Mouse (Mus musculus): ENCODE measurements around the gene Aox3. TPM values are rescaled to one million over a fixed set of nuclear protein-coding genes. Genes with fewer than 3 reads are reported as not detected.

The Aox3 gene
- polyA plus RNA-seq, 1 experiment from 2014 or later: 0.93 TPM

DNA sequence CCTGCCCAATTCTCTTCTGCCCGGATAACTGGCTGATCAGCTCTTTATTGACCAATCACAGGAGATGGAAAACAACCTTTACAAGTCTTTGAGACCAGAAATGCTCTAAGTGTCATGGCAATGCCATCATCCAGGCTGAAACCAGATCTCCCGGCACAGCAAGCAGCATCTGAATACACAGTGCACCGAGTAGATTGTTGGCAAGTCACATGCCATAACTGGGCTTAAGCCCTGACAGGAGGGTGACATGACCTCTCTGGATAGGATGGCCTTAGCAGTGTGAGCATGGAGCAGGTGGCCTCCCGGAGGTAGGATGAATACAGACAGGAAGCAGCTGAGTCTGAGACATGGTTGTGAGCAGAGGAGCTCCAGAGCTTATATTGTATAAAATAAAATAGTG, 32.5 kb upstream of the Aox3 start:
- Histone ChIP-seq H3K4me1 (no peaks in the 10 kb centered on the region), H3K9me3 (no peaks in the 10 kb centered on the region), H3K36me3 (replicated peaks) (no peaks in the 10 kb centered on the region), H3K4me3 (no peak overlapping the region), H3K27ac (no peak overlapping the region), H3K4me2 (no peak overlapping the region), H3K27me3 (replicated peaks) (no peaks in the 10 kb centered on the region), H3K9ac (no peak overlapping the region)
- 82% methylated on average over 4 of the region's 4 CpGs for WGBS
- ATAC-seq (replicated peaks): no peak

DNA sequence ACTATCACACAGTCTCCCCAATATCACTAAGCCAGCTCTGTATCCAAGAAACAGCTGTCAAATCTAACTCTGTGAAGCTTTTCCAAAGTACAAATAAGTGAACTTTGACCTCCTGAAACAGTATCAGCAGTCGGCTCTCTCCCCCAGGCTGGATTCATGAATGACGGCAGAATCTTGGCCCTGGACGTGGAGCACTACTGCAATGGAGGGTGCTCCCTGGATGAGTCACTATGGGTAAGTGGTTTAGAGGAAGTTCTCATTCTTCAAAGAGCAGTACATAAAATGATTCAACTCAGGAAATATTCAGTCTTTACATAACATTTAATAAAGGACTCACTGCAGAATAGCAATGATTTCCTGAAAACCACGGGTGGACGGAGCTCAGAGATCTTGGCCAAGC, 31.6 kb upstream of the Aox3 start:
- no peak overlapping the region for H3K4me2 ChIP-seq
- ATAC-seq (replicated peaks): no peak
- H3K4me1 ChIP-seq: no peaks in the 10 kb centered on the region
- 93% methylated on average over 5 of the region's 5 CpGs for WGBS
- no peaks in the 10 kb centered on the region for H3K36me3 ChIP-seq (replicated peaks)
- H3K9me3 ChIP-seq: no peaks in the 10 kb centered on the region
- H3K27me3 ChIP-seq (replicated peaks): no peaks in the 10 kb centered on the region
- no peak overlapping the region for H3K4me3 ChIP-seq
- H3K27ac ChIP-seq: no peak overlapping the region
- H3K9ac ChIP-seq: no peak overlapping the region

- WGBS: 54% methylated on average over 5 of the region's 5 CpGs
- H3K27me3 ChIP-seq (replicated peaks): no peaks in the 10 kb centered on the region
- no peaks in the 10 kb centered on the region for H3K36me3 ChIP-seq (replicated peaks)
- no peak overlapping the region for H3K4me3 ChIP-seq
- H3K9me3 ChIP-seq: no peaks in the 10 kb centered on the region
- H3K27ac ChIP-seq: no peak overlapping the region
- no peak for ATAC-seq (replicated peaks)
- H3K4me1 ChIP-seq: no peaks in the 10 kb centered on the region
- no peak overlapping the region for H3K9ac ChIP-seq
- no peak overlapping the region for H3K4me2 ChIP-seq
Measured at GRCm38 (mm10) chr1:58089316-58089715, 23.6 kb upstream of the Aox3 start.

DNA sequence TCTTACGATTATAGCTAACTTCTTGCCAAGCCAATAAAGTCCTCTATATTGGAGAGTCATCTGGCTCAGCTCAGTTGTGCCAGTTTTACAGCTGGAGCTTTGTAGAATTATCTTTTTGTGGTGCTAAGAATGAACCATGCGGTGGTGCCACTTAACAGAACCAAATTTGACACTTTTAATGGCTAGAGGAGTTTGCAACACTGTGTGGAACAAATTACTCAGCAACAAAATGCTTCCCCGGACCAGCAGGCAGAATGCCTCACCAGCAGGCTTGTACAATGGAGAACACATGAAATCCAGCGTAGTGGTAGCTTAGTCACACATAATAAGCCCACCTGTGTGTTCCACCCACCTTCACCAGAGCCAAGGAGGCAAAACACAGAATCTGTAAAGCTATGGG, 22.7 kb upstream of the Aox3 start:
- ATAC-seq (replicated peaks): no peak
- Histone ChIP-seq H3K9me3 (no peaks in the 10 kb centered on the region), H3K4me2 (no peak overlapping the region), H3K27ac (no peak overlapping the region), H3K36me3 (replicated peaks) (no peaks in the 10 kb centered on the region), H3K4me1 (no peaks in the 10 kb centered on the region), H3K4me3 (no peak overlapping the region), H3K9ac (no peak overlapping the region), H3K27me3 (replicated peaks) (no peaks in the 10 kb centered on the region)
- WGBS: 86% methylated on average over 4 of the region's 4 CpGs

- Histone ChIP-seq H3K9ac (no peak overlapping the region), H3K4me2 (no peak overlapping the region), H3K9me3 (no peaks in the 10 kb centered on the region), H3K4me1 (no peaks in the 10 kb centered on the region), H3K4me3 (no peak overlapping the region), H3K27me3 (replicated peaks) (no peaks in the 10 kb centered on the region), H3K36me3 (replicated peaks) (no peaks in the 10 kb centered on the region), H3K27ac (no peak overlapping the region)
- ATAC-seq (replicated peaks): no peak
- WGBS: 76% methylated on average over 3 of the region's 3 CpGs
Measured at GRCm38 (mm10) chr1:58091213-58091612, 21.7 kb upstream of the Aox3 start.

GRCm38 (mm10) chr1:58091992-58092560, 20.9 kb upstream of the Aox3 start:
- Histone ChIP-seq H3K4me2 (no peak overlapping the region), H3K9ac (no peak overlapping the region), H3K4me3 (no peak overlapping the region), H3K9me3 (no peaks in the 10 kb centered on the region), H3K4me1 (no peaks in the 10 kb centered on the region), H3K36me3 (replicated peaks) (no peaks in the 10 kb centered on the region), H3K27ac (no peak overlapping the region), H3K27me3 (replicated peaks) (no peaks in the 10 kb centered on the region)
- WGBS: 85% methylated on average over 2 of the region's 2 CpGs
- ATAC-seq (replicated peaks): no peak

DNA sequence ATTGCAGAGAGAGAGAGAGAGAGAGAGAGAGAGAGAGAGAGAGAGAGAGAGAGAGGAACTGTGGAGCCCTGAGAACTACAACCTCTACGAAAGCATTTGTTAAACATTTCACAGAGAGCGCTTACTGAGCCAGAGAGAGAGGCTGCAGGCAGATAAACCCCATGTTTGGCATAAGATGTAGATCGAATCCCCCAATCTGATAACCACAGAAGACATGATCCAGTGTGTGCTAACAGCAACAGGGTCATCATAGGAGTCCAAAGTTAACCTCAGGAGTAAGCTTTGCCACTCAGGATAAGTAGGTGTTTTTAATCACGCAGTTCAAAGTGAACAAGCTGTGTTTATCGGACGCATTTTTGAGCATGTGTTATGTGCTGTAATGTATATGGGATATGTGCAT, 15.6 kb upstream of the Aox3 start:
- H3K27me3 ChIP-seq (replicated peaks): no peaks in the 10 kb centered on the region
- no peak overlapping the region for H3K4me3 ChIP-seq
- no peak overlapping the region for H3K9ac ChIP-seq
- no peaks in the 10 kb centered on the region for H3K4me1 ChIP-seq
- ATAC-seq (replicated peaks): no peak
- WGBS: 88% methylated on average over 6 of the region's 6 CpGs
- no peaks in the 10 kb centered on the region for H3K9me3 ChIP-seq
- H3K36me3 ChIP-seq (replicated peaks): no peaks in the 10 kb centered on the region
- H3K27ac ChIP-seq: no peak overlapping the region
- no peak overlapping the region for H3K4me2 ChIP-seq

GRCm38 (mm10) chr1:58099119-58099518, 13.8 kb upstream of the Aox3 start:
- Histone ChIP-seq H3K4me1 (no peaks in the 10 kb centered on the region), H3K9ac (no peak overlapping the region), H3K36me3 (replicated peaks) (no peaks in the 10 kb centered on the region), H3K27ac (no peak overlapping the region), H3K4me3 (no peak overlapping the region), H3K4me2 (no peak overlapping the region), H3K9me3 (no peaks in the 10 kb centered on the region), H3K27me3 (replicated peaks) (no peaks in the 10 kb centered on the region)
- ATAC-seq (replicated peaks): no peak

DNA sequence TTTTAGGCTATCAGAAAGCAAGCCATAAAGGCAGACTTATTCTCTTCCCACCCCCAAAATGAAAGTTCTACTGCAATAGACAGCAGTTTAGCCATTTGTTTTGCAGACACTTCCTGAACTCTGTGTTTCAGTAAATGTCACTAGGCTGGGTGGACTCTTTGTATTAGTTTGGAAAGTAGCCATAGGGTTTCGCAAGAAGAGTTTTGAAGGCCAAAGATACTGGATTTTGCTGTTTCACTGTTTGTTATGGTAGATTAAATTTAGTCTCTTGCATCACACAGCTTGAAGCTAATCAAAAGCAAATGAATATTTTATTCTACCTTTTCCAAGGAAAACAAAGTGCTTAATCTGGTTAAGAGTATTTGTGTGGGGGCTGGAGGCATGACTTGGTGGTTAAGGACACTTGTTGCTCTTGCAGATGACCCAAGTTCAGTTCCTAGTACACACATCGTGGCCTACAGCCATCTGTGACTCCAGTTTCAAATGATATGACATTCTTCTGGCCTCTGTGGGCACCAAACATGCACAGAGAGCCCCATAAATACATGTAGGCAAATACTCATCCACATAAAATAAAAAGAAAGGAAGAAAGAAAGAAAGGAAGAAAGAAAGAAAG, 11.3 kb upstream of the Aox3 start:
- no peak overlapping the region for H3K4me3 ChIP-seq
- no peak overlapping the region for H3K4me2 ChIP-seq
- WGBS: 82% methylated on average over 2 of the region's 2 CpGs

DNA sequence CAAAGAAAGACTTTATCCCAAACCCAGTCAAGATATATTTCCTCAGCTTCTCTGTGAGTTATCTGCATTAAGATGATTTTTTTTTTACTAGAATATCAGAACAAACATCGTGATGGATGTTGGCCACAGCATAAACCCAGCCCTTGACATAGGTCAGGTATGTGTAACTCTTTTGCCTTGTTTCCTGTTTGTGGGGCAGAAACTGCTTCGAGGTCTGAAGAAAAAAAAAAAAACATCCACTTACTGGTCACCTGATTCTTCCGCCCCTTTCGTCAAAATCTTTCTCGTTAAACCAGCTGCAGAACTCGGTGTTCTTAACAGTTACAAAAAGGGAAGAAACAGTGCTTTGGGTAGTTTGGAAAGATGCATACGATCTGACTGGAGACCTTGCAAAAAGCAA, 10.4 kb upstream of the Aox3 start:
- H3K4me1 ChIP-seq: no peaks in the 10 kb centered on the region
- WGBS: 88% methylated on average over 7 of the region's 7 CpGs

More for the DNA sequence above, 11.3 kb upstream of the Aox3 start:
- Histone ChIP-seq H3K36me3 (replicated peaks) (no peaks in the 10 kb centered on the region), H3K4me1 (no peaks in the 10 kb centered on the region), H3K9ac (no peak overlapping the region), H3K9me3 (no peaks in the 10 kb centered on the region), H3K27ac (no peak overlapping the region), H3K27me3 (replicated peaks) (no peaks in the 10 kb centered on the region)
- ATAC-seq (replicated peaks): no peak

DNA sequence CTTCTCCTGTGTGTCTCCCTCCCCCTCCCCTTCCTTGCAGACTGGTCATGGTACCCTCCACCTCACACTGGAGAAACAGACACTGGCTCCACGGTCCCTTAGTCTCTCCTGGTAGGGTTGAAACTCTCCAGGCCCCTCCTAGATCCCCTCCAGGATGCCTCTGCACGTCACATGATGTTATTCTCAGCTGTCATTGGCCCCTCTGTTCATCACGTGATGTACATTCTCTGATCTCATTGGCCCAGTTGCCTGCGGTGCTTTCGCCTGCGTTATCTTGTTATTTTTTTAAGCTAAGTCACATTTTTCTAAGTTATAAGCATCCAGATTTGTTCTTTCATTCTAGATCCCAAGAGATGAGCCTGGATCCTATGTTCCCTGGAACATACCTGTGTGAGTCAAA, 7.2 kb upstream of the Aox3 start:
- ATAC-seq (replicated peaks): no peak
- 85% methylated on average over 6 of the region's 6 CpGs for WGBS

More for the DNA sequence above, 10.4 kb upstream of the Aox3 start:
- no peak for ATAC-seq (replicated peaks)
- no peaks in the 10 kb centered on the region for H3K9me3 ChIP-seq
- H3K27ac ChIP-seq: no peak overlapping the region
- H3K4me3 ChIP-seq: no peak overlapping the region
- no peaks in the 10 kb centered on the region for H3K27me3 ChIP-seq (replicated peaks)
- H3K9ac ChIP-seq: no peak overlapping the region
- H3K4me2 ChIP-seq: no peak overlapping the region
- no peaks in the 10 kb centered on the region for H3K36me3 ChIP-seq (replicated peaks)

GRCm38 (mm10) chr1:58107066-58107465, 5.9 kb upstream of the Aox3 start:
- no peak overlapping the region for H3K9ac ChIP-seq
- H3K4me2 ChIP-seq: no peak overlapping the region
- H3K27me3 ChIP-seq (replicated peaks): no peaks in the 10 kb centered on the region
- WGBS: 79% methylated on average over 2 of the region's 2 CpGs
- H3K27ac ChIP-seq: no peak overlapping the region
- no peaks in the 10 kb centered on the region for H3K9me3 ChIP-seq
- H3K4me3 ChIP-seq: no peak overlapping the region
- no peaks in the 10 kb centered on the region for H3K36me3 ChIP-seq (replicated peaks)
- no peak for ATAC-seq (replicated peaks)
- no peaks in the 10 kb centered on the region for H3K4me1 ChIP-seq

More for the DNA sequence above, 7.2 kb upstream of the Aox3 start:
- Histone ChIP-seq H3K27ac (no peak overlapping the region), H3K4me2 (no peak overlapping the region), H3K27me3 (replicated peaks) (no peaks in the 10 kb centered on the region), H3K9ac (no peak overlapping the region), H3K4me1 (no peaks in the 10 kb centered on the region), H3K4me3 (no peak overlapping the region), H3K9me3 (no peaks in the 10 kb centered on the region), H3K36me3 (replicated peaks) (no peaks in the 10 kb centered on the region)

GRCm38 (mm10) chr1:58110241-58110640, 2.7 kb upstream of the Aox3 start:
- Histone ChIP-seq H3K4me1 (no peaks in the 10 kb centered on the region), H3K27me3 (replicated peaks) (no peaks in the 10 kb centered on the region), H3K27ac (no peak overlapping the region), H3K9me3 (no peaks in the 10 kb centered on the region), H3K4me3 (no peak overlapping the region), H3K36me3 (replicated peaks) (no peaks in the 10 kb centered on the region), H3K4me2 (no peak overlapping the region), H3K9ac (no peak overlapping the region)
- 93% methylated on average over 5 of the region's 5 CpGs for WGBS
- ATAC-seq (replicated peaks): no peak
